Mouse (Mus musculus) mature B cell (primary cell): ENCODE results near the gene BC147527.
"Not testable (repeated sequence)": the region's sequence is repeated elsewhere in the genome, so short reads cannot be mapped to it uniquely, and the experiment has no call there.

Experiments used
- in situ Hi-C: fragments of 300-500 bp; cut with MboI; formaldehyde crosslinking; loops from 2 replicates; pipeline ENCODE4 v1.14.3; 2019

The BC147527 gene

DNA sequence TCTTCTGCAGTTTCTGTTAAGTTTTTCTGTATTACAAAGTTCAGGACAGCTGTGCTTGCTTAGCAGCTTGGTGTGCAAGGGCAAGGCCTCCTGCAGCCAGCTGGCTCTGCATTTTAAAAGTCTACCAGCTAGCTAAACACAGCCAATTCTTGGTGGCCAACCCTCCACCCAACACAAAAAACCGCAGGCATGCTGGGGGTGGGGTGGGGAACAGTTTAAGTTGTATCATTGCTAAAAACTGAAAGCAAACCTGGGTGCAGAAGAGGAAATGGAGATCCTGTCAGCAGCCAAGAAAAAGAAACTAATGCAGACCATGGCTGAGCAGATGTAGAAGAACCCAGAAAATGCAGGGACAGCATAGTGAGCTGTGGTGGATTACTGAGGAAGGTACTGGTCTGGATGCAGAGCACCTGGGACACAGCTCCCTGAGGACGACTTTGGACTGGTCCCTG lies at the start of gene BC147527:
BC147527 (plus strand) TSS at position 402 of the 452 bp plus-strand sequence.
- in situ Hi-C loops: no loop called here

DNA sequence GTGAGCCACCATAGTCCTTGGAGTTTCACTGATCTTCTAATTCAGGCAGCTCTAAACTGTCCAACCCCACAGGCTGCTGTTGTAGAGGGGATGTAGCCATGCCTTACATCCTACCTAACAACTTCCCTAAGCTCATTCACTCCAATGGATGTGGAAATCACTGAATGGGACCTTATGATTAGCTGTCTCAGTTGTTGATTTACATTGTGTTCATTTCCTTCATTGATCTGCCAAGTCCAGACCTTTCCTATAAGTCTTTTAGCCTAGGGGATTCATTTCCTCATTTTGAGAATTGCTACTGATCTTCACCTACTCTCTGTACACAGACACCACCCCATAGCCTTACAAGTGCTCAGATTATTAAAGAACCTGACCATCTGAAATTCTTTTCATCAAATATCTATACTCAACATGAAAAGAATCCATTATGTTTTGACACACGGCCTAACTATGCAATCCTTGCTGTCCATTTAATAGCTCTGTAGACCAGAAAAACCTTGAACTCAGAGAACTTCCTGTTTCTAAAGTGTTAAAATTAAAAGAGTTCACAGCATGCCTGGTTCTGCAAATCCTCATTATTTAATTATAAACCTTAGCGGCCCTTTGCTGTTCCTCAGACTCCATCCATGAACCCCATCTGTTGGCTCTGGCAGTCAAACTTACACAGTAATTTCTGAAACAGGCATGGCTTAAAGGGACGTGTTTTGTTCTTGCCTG lies 48.8 kb upstream of the BC147527 start:
- in situ Hi-C loops: not testable (repeated sequence)

DNA sequence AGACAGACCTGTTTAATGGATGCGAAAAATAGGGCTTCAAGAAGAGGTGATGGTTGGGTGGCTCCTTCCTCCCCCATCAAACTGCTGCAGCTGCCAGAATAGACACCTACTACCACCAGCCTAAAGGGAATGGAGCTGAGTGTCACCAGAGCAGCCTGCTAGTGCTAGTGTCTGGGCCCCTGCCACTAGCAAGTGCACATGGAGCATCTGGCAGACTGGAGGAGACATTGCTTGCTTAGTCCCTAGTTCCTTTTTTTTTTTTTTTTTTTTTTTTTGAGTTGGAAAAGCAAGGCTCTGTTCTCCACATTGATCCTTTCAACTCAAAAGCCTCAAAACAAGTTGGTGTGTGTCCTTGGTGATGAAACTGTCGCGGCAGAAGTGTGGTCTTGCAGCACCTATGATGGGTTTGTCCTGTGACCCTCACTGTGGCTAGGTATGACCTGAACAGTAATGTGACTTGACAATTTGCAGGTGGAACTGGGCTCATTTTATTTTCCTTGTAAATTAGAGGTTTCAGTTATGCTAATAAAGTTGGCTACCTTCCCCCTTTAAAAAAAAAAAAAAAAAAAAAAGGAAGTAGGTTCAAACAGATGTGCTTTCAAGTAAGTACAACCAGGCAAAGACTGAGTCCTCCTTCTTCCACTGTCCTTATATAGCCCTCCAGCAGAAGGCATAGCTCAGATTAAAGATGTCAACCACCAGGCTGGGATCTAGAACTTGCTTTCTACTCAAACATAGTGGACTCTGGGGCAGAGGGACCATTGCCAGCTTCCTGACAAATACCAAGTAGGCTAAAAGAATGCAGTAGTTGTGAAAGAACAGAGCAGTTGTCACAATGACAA lies 41.2 kb upstream of the BC147527 start:
- in situ Hi-C loops: not testable (repeated sequence)

DNA sequence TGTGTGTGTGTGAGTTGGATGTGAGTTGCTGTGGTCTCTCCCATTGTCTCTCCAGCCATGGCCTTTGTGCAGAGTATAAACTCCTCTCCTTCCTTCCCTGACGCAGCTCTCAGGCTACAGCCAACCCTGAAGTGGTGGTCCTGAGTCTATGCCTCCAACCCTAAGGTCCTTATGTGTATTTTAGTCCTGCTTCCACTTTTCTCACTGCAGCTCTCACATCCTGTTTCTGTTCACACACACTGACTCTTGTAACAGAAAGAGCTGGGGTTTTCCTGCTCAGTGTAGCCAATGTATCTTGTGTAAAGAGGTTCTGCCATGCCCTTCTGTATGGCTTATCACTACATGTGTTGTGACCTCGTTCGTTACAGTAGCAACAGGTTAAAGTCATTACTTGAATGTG lies 40.5 kb upstream of the BC147527 start:
- in situ Hi-C loops: not testable (repeated sequence)

DNA sequence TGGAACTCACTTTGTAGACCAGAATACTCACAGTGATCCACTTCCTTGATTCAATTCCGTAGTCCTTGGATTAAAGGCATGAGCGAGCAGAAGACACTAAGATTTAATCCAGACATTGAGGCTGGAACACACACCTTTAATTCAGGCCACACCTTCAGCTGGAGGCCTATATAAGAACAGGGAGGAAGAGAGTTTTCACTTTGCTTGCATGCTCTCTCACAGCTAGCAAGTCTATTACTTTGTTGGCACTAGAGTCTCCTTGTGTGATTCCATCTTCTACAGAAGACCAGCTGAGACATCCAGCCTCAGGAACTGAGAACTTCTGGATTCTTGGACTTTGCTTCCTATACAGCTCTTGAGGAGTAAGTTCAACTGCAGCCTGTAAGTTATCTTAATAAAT lies 37.3 kb upstream of the BC147527 start, which contains the start of gene AF067061:
AF067061 (plus strand) TSS at position 245 of the 400 bp plus-strand sequence.
- in situ Hi-C loops: not testable (repeated sequence)

DNA sequence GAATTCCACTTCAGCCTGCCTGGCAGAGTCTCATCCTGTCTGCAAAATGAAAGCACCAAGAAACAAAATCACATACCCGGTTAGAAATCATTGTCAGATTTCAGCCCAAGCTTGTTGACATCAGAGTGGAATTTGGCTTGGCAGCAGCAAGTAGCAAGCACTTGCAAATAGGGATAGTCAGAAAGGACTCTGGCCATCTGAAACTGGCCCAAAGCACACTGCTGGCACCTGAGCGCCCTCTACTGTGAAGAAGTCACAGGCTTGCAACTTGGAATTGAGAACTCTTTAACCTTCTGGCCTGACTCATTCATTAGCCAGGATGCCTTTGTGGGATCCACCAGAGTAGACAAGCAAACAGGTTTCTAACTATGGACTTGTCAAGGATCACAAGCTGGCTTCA lies 22.4 kb upstream of the BC147527 start:
- in situ Hi-C loops: not testable (repeated sequence)

DNA sequence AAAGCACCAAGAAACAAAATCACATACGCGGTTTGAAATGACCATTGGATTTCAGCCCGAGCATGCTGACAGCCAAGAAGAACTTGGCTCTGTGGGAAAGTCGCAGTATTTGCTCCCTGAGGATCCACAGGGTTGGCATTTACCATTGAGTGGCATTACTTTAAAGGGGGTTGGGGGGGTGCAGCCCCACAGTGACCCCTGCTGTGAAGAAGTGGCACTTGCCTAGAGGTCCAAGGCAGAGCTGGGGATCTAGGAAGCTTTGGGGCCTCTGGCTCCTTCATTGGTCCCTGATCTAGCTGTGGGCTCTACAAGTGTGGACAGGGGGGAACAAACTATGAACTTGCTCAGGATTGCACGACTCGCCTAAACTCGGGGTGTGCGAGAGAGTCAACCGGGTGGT lies 21.4 kb upstream of the BC147527 start:
- in situ Hi-C loops: no loop called here

DNA sequence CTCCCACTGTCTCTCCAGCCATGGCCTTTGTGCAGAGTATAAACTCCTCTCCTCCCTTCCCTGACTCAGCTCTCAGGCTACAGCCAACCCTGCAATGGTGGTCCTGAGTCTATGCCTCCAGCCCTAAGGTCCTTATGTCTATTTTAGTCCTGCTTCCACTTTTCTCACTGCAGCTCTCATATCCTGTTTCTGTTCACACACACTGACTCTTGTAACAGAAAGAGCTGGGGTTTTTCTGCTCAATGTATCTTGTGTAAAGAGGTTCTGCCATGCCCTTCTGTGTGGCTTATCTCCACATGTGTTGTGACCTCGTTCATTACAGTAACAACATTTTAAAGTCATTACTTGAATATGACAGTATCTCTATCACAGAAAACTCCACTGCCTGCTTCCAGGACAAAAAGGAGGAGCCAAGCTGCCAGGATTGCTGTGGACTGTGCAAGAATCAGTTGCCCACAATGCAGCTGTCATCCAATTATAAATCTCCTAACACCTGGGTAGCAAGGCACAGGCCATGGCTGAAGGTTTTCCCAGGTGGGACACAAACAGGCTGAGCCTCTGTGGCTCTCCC lies 783 bp upstream of the BC147527 start:
- in situ Hi-C loops: no loop called here

DNA sequence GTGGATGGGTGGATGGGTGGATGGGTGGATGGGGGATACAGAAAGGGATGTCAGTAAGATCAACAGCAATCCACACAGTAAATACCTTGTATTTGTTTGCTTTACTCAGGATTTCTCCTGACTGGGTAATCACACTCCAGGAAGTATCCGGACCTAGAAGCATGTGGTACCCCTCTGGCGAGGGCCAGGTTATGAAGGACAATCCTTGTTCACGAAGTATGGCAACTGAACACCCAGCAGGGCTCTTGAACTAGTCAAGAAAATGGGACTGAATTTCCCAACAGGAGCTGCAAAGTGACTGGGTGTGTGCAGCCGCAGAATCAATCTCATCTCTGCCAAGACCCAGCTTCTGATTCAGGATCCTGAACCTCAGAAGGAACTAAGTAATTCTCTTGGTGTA lies 661 bp downstream of the BC147527 start:
- in situ Hi-C loops: no loop called here

DNA sequence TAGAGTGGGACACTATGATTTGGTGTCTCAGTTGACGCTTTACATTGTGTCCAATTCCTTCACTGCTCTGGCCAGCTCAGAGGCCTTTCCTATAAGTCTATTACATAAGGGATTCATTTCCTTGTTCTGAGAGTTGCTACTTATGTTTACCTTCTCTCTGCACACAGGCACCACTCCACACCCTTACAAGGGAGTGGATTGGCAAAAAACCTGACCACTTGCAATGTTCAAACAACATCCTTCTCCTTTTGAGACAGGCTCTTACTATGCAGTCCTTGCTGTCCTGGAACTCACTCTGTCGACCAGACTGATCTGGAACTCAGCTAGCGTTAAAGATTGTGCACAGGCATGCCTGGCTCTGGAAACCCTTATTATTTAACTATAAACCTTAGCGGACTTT lies 10.6 kb downstream of the BC147527 start:
- in situ Hi-C loops: no loop called here

DNA sequence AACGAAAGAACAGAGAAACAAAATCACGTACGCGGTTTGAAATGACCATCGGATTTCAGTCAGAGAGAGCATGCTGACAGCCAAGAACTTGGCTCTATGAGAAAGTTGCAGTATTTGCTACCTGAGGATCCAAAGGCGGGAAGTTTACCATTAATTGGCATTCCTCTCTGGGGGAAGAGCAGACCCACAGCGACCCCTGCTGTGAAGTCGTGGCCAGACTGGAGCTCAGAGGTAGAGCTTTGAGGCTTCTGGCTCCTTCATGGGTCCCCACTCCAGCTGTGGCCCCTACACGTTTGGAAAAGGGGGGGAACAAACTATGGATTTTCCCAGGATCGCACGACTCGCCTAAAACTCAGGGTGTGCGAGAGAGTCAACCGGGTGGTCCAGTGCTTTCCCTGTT lies 13.4 kb downstream of the BC147527 start:
- in situ Hi-C loops: no loop called here

DNA sequence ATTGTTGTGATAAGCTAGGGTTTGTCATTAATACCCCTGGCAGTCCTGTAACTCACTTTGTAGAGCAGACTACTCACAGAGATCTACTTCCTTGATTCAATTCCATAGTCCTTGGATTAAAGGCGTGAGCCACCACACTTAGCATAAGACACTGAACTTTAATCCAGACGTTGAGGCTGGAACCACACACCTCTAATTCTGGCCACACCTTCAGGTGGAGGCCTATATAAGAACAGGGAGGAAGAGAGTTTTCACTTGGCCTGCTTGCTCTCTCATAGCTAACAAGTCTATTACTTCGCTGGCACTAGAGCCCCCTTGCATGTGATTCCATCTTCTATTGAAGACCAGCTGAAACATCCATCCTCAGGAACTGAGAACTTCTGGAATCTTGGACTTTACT lies 16.4 kb downstream of the BC147527 start, which contains the start of gene Tcstv3:
Tcstv3 (plus strand) TSS at position 301 of the 400 bp plus-strand sequence.
- in situ Hi-C loops: not testable (repeated sequence)

DNA sequence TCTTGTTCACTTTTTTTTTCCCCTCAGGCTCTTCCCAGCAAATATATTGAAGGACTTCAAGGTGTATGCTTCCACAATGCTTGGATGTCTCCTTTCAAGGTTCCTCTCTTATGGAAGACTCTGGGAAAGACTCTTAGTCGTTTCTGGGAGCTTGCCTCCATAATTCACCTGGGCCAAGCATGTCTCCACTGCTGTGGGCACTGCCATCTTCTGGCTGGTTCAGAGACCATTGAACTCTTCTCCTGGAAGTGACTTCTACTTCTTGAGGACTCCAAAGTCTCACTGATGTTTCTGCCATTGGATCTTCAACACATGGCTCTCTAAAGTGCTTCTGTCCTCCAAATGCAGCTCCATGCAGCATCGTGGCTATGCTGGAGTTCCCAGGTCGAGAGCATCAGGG lies 20.0 kb downstream of the BC147527 start:
- in situ Hi-C loops: no loop called here

DNA sequence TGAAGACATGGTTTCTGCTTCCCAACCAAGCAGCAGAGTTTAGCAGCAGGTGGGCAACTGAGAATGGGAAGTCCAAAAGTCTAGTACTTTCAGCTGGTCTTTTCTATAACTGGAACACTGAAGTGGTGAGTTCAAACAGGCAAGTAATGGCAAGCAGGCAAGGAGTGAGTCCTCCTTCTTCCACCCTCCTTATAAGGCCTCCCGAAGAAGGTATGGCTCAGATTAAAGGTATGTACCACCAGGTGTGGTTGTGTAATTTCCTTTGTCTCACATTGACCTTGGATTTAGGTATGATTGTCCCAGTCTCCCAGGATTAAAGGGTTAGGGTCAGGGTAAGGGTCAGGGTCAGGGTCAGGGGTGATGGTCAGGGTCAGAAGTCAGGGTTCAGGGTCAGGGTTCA lies 20.5 kb downstream of the BC147527 start:
- in situ Hi-C loops: no loop called here
